Mouse (Mus musculus) frontal cortex, postnatal 14 days (tissue): ENCODE results near the gene Fnbp1.

ENCODE experiments used
- DNase-seq, 2 experiments: peaks; one replicate each; pipeline ENCODE4 v3.0.0; 2022; ENCODE audit warnings: low spot score in 2 of 2

The Fnbp1 gene

DNA sequence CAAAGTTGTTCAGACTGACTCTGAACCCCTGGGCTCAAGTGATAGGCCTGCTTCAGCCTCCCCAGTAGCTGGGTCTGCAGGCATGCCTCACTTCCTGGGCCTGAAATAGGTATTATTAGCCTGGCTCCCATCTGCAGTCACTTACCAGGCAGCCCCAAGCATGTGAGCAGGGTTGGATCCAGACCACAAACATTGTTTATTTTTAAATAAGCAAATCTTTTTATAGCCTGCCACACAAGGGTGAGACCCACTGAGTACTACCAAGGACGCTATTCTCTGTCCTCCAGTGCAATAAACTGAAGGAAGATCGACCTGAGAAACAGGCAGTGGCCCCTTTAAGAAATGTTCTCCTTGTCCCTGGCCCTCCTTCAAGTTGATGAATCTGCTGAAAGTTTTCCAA lies 17.1 kb downstream of the Fnbp1 start:
- no peak for DNase-seq

GRCm38 (mm10) chr2:31123493-31123892 lies 18.3 kb downstream of the Fnbp1 start:
- no peak for DNase-seq

GRCm38 (mm10) chr2:31122806-31123205 lies 19.0 kb downstream of the Fnbp1 start:
- DNase-seq: no peak

DNA sequence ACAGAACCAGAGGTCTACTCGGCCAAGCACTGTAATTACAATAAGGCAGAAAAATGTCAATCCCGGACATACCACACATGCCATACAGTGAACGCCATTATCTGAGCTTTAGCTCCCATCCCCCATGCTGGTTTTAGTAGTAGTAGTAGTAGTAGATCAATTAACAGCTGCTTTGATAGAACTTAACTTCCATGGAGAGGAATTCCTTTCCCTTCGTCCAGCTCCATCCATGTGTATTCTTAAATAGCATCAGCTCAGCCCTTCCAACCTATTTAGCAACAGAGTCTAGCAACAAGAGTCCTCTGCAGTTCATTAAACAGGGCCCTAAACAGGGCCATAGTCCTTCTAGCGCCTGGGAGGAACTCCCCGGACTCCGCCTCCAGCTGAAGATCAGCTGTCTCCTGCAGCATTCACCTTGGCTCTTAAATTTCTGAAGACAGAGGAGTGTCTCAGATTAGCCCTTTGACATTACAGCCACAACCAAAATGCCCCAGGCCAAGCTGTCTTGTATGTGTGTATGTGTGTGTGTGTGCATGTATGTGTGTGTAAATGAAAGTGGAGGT lies 20.6 kb downstream of the Fnbp1 start:
- DNase-seq: no peak

- DNase-seq: peak; percentile 39 to 62
These were observed 22.0 kb downstream of the Fnbp1 start for GRCm38 (mm10) chr2:31119795-31120194.

- no peak for DNase-seq
These were observed 23.0 kb downstream of the Fnbp1 start for GRCm38 (mm10) chr2:31118639-31119380.

GRCm38 (mm10) chr2:31118211-31118610 lies 23.6 kb downstream of the Fnbp1 start:
- DNase-seq: no peak

DNA sequence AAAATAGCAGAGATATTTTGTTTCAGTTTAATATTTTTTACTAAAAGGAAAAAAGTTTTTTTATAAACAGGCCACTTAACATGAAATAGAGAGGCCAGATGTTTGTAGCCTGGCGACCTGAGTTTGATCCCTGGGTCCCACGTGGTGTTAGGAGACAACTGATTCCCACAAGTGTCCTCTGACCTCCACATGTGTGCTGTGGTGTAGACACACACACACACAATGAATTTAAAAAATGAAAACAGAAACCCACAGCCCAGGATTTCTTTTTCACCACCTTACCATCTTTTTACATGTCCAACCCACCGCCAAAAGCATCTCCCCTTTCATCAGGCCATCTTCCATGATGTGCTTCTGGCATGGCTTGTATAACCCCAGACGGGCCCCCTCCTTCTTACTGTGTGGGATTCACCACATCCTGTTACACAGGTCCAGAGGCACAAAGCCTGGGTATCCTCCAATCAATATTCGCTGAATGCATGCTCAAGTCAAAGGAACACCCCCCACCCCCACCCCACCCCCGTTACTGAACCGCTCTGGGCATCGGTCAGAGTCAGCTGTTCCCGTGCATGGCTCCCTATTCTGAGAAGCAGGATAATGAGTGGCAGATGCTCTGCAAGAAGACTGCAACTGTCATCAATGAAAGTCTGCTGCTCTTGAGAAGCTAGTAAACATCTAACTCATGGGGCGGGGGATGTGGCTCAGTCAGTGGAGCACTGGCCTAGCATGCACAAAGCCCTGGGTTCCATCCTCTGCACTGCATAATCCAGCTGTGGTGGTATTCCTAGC lies 25.7 kb downstream of the Fnbp1 start:
- DNase-seq: no peak

- DNase-seq: no peak
These were observed 26.5 kb downstream of the Fnbp1 start for GRCm38 (mm10) chr2:31115091-31115942.

DNA sequence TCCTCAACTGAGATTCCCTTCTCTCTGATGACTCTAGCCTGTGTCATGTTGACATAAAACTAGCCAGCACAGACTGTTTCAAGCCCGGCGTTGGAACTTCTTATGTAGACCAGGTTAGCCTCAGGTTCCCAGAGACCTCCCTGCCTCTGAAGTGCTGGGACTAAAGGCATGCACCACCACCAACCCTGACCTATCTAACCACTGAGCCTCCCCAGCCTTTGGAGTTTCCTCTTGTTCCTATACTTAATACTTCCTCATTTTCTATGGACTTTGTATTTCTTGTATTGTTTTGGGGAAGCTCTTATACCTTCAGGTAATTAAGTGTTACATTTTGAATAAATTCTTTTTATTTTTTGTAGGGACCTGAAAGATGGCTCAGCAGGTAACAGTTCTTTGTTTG lies 27.6 kb downstream of the Fnbp1 start:
- DNase-seq: no peak

GRCm38 (mm10) chr2:31111685-31112084 lies 30.1 kb downstream of the Fnbp1 start:
- no peak for DNase-seq

DNA sequence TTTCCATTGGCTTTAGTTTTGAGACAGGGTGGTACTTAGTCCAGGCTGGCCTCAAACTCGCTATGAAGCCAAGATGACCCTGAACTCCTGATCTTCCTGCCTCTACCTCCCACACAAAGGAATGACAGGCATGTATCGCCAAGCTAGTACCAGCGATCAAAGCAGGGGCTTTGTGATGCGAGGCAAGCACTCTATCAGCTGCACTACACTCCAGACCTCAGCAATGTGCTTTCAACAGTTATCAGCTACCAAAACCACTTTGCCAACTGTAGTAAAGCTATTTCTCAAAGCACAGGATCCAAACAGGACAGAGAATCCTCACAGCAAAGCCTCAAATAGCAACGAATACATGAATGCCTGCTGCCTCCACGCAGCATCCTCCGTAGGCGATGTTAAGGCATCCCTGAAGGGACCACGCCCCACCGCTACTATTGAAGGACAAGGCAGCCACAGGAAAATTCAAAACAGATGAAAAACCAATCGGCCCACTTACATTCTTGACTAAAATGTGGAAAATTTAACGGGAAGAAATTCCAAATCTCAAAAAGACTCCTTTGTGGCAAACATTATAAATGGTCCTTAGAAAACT lies 31.8 kb downstream of the Fnbp1 start:
- no peak for DNase-seq

- DNase-seq: no peak
These were observed 33.6 kb downstream of the Fnbp1 start for GRCm38 (mm10) chr2:31108186-31108585.

- DNase-seq: no peak
These were observed 35.0 kb downstream of the Fnbp1 start for GRCm38 (mm10) chr2:31106621-31107320.

- DNase-seq: no peak
These were observed 35.8 kb downstream of the Fnbp1 start for GRCm38 (mm10) chr2:31106004-31106403.

DNA sequence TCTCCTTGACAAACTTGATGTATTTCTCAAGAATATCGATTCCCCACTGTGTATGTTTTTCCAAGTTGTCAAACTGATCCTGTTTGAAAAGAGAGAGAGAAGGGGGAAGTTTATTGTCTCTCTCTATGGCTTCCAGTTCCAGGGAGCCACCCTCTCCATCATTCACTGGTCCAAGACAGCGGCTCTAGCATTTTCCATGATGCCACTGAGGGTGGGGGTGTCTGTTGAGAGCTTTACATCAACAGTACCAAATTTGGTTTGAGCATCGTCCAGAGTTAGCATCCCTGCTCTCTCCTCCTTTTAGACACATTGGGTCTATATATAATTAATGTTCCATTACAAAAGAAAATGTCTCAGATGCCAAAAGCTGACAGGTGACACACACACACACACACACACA lies 36.5 kb downstream of the Fnbp1 start:
- DNase-seq: no peak

DNA sequence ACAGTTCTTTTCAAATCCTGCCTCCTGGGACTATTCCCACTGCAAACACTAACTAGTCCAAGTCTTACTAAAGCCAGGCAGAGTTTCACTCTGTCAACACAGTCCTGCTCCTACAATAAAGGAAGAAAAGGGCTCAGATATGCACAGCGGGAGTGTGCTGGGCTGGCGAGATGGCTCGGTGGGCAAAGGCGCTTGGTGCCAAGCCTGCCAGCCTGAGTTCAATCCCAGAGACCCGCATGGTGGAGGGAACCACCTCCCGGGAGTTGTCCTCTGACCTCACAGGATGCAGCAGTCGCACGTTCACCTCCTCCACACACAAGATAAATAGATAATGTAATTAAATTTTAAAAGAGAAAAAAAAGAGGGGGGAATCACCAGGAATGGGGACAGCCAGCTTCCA lies 38.5 kb downstream of the Fnbp1 start:
- no peak for DNase-seq

GRCm38 (mm10) chr2:31101285-31101684 lies 40.5 kb downstream of the Fnbp1 start:
- DNase-seq: no peak

DNA sequence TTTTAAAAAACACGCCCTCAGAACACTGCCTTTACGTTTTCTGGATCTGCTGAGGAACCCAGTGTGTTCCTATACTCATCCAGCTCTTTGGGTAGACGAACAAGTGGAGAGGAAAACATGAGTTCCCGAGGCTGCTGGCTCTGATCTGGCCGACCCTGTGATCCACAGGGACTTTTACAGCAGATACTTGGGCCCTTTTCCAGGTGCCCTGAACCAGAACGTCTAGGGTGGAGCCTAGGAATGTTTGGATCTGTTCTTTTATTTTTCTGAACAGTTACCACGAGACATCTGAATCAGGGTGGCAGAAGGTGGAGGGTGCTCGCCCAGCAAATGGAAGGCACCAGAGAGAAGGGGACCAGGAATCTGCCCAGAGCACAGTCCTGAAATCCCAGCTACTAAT lies 42.7 kb downstream of the Fnbp1 start:
- no peak for DNase-seq

DNA sequence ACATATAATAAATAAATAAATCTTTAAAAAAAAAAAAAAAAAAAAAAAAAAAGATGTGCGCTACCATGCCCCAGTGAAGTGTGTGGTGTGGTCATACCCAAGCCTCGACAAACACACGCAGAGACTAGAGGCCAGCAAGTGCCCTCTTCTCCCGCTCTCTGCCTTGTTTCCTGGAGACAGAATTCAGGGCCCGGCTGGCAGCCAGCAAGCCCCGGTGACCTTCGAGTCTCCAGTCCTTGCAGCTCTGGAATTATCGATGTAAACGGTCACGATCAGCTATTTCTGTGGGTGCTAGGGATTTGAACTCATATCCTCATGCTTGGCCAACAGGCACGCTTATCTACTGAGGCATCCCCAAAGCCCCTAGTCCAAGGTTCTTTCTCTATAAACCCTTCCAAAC lies 43.2 kb downstream of the Fnbp1 start:
- no peak for DNase-seq

DNA sequence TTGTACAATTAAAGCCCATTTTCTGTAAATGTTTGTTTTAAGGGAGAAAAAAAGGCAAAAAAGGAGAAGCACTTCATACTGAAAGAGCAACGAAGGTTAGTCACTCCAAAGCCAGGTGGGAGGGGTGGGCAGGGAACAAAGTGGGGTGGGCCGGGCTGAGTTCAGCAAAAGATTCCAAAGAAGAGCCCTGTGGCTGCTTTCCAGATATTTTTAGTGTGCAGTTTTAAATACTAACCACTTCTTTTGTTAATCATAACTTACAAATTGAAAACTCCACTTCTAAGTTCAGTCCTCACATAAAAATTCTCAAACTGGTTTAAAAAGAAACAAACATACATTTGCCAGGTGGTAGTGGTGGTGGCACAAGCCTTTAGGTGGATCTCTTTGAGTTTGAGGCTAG lies 44.5 kb downstream of the Fnbp1 start:
- no peak for DNase-seq
